Mouse (Mus musculus): ENCODE measurements around the gene Pla2g4b. TPM values are rescaled to one million over a fixed set of nuclear protein-coding genes. Genes with fewer than 3 reads are reported as not detected.

The Pla2g4b gene
- 1 to 10 TPM; 1.9 to 2.5 TPM for total RNA-seq (2021)
- long read RNA-seq, experiment 1, partial matches to known transcripts, result 2 of 2 reads
- long read RNA-seq, experiment 1, other reads (novel, unspliced or antisense), result 0 of 2 reads
- long read RNA-seq, experiment 2, partial matches to known transcripts, result 1 of 1 reads
- long read RNA-seq, experiment 2, other reads (novel, unspliced or antisense), result 0 of 1 reads

- intact Hi-C loops (cut with DNase I), result no loop called here
Observed at GRCm38 (mm10) chr2:120032726-120033467, at the start of gene Pla2g4b. Gene Pla2g4b, plus strand, starts transcription at chr2:120033417.

GRCm38 (mm10) chr2:119985871-119986270, 47.3 kb upstream of the Pla2g4b start:
- intact Hi-C loops (cut with DNase I), result no loop called here
- no peak for DNase-seq

More at GRCm38 (mm10) chr2:120032726-120033467, at the start of gene Pla2g4b:
- DNase-seq, result no peak

DNA sequence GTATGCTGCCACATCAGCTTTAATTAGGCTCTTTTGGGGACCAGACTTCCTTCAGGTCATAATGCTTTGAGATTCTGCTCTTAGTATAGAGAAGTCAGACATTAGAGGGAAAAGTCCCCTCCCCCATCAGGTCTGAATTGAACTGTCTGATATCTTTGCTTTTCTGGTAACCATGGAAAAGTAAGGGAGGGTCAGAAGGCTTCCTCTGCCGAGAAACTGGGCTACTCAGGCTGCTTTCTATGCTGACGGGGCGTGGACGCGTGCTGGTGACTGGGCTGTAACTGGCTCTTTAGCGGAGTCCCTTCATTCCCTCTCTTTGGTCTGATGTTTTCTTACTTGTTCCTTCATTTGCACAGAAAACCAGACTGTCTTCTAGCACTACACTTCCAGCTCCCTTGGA, 46.8 kb upstream of the Pla2g4b start:
- intact Hi-C loops (cut with DNase I), result no loop called here
- no peak for DNase-seq

GRCm38 (mm10) chr2:119987441-119987840, 45.8 kb upstream of the Pla2g4b start:
- DNase-seq, result no peak
- intact Hi-C loops (cut with DNase I), result no loop called here

GRCm38 (mm10) chr2:119988952-119989351, 44.3 kb upstream of the Pla2g4b start:
- intact Hi-C loops (cut with DNase I), result no loop called here

DNA sequence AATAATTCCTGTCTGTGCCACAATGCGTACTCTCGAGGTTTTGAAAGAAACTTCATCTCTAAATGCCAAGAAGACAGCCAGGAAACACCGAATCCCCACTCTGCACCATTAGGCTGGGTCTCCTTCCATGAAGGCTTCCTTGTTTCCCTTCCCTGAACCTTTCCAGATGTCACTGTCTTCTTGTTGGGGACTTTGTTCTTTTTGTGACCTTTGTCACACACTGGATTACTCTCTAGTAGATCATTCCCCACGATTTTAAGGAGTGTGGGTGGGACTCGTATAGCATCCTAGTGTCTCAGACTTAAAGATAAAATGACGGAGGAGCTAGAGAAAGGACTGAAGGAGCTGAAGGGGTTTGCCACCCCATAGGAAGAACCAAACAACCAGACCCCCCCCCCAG, 42.3 kb upstream of the Pla2g4b start:
- no peak for DNase-seq
- intact Hi-C loops (cut with DNase I), result no loop called here

More at GRCm38 (mm10) chr2:119988952-119989351, 44.3 kb upstream of the Pla2g4b start:
- DNase-seq, result no peak

GRCm38 (mm10) chr2:119992349-119992748, 40.9 kb upstream of the Pla2g4b start:
- DNase-seq, result no peak
- intact Hi-C loops (cut with DNase I), result no loop called here

GRCm38 (mm10) chr2:119993515-119993914, 39.7 kb upstream of the Pla2g4b start:
- intact Hi-C loops (cut with DNase I), result no loop called here
- no peak for DNase-seq

- no peak for DNase-seq
- intact Hi-C loops (cut with DNase I), result no loop called here
Observed at GRCm38 (mm10) chr2:119994839-119995238, 38.4 kb upstream of the Pla2g4b start.

DNA sequence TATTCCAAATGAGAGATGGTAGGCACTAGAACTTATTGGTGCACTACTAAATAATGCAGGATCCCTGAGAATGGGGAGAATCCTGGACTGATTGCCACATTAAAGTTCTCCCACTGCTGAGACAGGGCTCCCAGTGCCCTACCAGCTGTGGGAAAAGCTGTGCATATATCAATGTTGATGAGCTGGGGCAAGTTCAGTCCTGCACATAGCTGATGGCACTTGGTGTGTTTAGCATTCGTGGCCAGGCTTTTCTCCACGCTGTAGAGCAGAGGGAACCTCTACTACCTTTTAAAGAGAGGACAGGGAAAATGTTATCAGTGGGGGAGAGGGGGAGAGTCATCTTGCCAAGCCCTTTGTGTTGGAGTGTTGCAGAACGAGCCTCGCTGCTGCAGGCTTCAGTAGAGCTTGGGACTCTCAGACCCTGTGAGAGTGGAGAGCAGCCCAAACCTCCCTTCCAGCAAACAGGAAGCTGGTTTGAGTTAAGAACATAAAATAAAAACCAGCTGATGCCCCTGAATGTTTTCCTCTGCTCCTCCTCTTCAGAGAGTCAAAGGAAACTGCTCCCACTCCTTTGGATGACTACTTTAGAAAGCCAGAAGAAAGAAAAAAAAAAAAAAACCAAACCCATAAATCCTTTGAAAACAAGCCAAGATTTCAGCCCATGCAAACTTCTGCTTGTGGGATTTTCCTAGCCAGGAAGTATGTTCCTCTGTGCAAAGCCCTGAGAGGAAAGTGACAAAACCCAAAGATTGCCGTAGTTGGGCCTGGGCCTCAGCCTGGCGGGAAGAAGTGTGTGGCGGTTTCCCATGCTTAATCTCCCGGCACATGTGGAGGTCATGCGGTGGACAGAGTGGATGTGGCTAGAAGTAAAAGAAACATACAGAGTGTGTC, 37.6 kb upstream of the Pla2g4b start:
- DNase-seq, result peak in 1 of 2 experiments; percentile 29
- intact Hi-C loops (cut with DNase I), result no loop called here

GRCm38 (mm10) chr2:119997354-119997753, 35.9 kb upstream of the Pla2g4b start:
- intact Hi-C loops (cut with DNase I), result no loop called here
- DNase-seq, result no peak

GRCm38 (mm10) chr2:119999731-120000130, 33.5 kb upstream of the Pla2g4b start:
- intact Hi-C loops (cut with DNase I), result no loop called here
- DNase-seq, result no peak

- DNase-seq, result no peak
- intact Hi-C loops (cut with DNase I), result no loop called here
Observed at GRCm38 (mm10) chr2:120000882-120001584, 32.2 kb upstream of the Pla2g4b start.

- DNase-seq, result no peak
- intact Hi-C loops (cut with DNase I), result no loop called here
Observed at GRCm38 (mm10) chr2:120001956-120002355, 31.3 kb upstream of the Pla2g4b start.

DNA sequence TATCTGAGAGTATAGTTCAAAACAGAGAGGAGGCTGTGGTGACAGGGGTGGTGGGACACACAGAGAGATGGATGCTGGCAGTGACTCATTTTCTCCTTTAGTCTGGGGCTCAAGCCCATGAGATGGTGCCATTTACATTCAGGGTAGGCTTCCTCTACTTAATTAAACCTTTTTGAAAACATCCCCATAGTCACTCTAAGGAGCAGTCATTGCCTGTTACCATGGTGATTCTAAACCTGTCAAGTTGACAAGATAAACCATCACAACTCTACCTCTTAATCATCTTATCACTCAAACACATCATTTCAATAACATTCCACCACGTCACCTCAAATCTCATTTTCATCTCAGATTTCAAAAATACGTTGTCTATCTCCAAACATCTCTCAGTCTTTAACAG, 29.2 kb upstream of the Pla2g4b start:
- no peak for DNase-seq
- intact Hi-C loops (cut with DNase I), result no loop called here

GRCm38 (mm10) chr2:120006696-120007095, 26.5 kb upstream of the Pla2g4b start:
- intact Hi-C loops (cut with DNase I), result no loop called here
- DNase-seq, result no peak

DNA sequence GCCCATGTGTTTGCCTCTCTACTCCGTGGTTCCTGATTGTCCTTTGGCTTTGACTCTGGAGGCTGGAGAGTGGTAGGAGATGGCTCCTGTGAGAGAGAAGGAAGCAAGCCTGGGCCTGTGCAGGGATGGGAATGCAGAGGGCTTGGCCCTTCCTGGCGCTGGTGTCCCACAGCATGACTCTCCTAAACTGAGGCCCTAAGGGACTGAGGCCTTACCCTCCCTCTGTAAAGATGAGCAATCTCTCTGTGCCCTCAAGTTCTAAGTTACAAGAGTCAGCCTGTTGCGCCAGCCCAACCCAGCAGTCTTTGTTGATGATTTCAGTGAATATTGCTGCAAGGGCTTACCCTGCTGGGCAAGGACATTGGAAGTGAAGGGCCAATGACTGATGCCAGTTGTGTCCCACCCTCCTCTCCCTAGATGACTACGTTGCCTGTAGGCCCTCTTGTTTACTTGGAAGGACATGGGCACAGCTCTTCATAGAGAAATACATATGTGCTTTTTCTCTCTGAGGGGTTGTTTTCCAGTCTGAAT, 25.5 kb upstream of the Pla2g4b start:
- intact Hi-C loops (cut with DNase I), result no loop called here
- DNase-seq, result no peak

DNA sequence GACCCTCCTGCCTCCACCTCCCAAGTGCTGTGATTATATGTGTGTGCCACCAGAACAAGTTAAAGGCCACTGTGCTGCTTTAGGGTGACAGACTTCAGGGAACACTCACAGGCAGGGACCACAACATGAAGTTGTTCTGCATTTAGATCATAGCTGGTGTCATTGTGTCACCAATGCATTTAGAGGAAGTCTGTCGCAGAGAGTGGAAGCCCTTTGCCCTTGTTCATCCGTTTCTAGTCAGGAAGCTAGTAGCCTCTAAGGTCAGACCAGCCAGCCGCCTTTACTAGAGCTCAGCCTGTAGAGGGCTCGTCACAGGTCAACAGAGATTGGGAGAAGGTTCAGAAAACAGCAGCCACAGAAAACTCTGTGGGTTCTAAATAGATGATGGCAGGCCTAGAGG, 24.5 kb upstream of the Pla2g4b start:
- DNase-seq, result no peak
- intact Hi-C loops (cut with DNase I), result no loop called here

- DNase-seq, result peak; percentile 59 to 75
- intact Hi-C loops (cut with DNase I), result loop anchor here (1.0 kb wide), 1 partner anchor 39 kb away; the partner anchor contains the start of gene Mapkbp1
Observed at GRCm38 (mm10) chr2:120011462-120012200, 21.6 kb upstream of the Pla2g4b start.

DNA sequence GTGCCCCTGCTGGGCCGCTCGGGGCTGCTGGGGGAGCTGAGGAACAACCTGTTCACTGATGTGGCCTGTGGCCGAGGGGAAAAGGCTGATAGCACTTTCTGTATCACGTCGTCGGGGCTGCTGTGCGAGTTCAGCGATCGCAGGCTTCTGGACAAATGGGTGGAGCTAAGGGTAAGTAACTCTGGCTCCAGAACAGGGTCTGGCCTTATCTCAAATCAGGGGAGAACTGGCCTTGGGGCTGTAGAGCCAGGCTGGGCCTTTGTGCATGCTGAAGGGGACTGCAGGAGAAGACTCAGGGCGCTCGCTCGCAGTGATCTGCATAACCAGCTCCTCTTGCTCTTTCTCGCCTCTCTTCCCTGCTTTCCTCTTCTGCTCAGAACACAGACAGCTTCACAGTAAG, 20.3 kb upstream of the Pla2g4b start:
- no peak for DNase-seq
- intact Hi-C loops (cut with DNase I), result no loop called here

Data from heart, postnatal 14 days (tissue).